Comparison of ENCODE assay signal across 10 mouse cellular contexts in genomic region chrX:37811179-37811578, GRCm38 (mm10). TPM values are rescaled to one million over a fixed set of nuclear protein-coding genes. Genes with fewer than 3 reads are reported as not detected.
DNase-seq lines count a peak whose midpoint lies in the region; ATAC-seq and TF ChIP-seq lines count a peak whose summit lies in the region.
"Had no signal": no experiment of that assay in that cellular context is flagged by ENCODE, and none has a peak within 500 bp of the region (broad histone marks: within the 10 kb centered on the region; RNA-seq: fewer than 3 reads in every experiment).

No protein-coding gene starts in this region.

- no peak overlapping the region for H3K27ac ChIP-seq in forebrain, postnatal 0 days (ENCODE audit: low read depth, low read length)
- H3K27ac ChIP-seq in forebrain, embryonic 16.5 days (ENCODE audit: low read length), result no peak overlapping the region
- H3K27ac ChIP-seq in liver, embryonic 11.5 days (ENCODE audit: low read depth, low read length), result no peak overlapping the region
- H3K27ac ChIP-seq: limb, embryonic 12.5 days had no signal

- no peaks in the 10 kb centered on the region for H3K27me3 ChIP-seq in forebrain, postnatal 0 days (ENCODE audit: insufficient read depth, low read length)
- no peaks in the 10 kb centered on the region for H3K27me3 ChIP-seq in forebrain, embryonic 16.5 days (replicated peaks; ENCODE audit: control insufficient read depth, insufficient read depth, low read length)
- H3K27me3 ChIP-seq in liver, embryonic 11.5 days (replicated peaks; ENCODE audit: control insufficient read depth, insufficient read depth, low read length), result no peaks in the 10 kb centered on the region
- H3K27me3 ChIP-seq: limb, embryonic 12.5 days had no signal

- no peaks in the 10 kb centered on the region for H3K9me3 ChIP-seq in forebrain, postnatal 0 days (ENCODE audit: low read length)
- no peaks in the 10 kb centered on the region for H3K9me3 ChIP-seq in forebrain, embryonic 16.5 days (ENCODE audit: control insufficient read depth, low read length)
- no peaks in the 10 kb centered on the region for H3K9me3 ChIP-seq in liver, embryonic 11.5 days (ENCODE audit: control insufficient read depth, low read length)
- H3K9me3 ChIP-seq: limb, embryonic 12.5 days had no signal

- 30% methylated on average over 5 of the region's 5 CpGs for WGBS in forebrain, postnatal 0 days
- WGBS in forebrain, embryonic 16.5 days, result 28% methylated on average over 5 of the region's 5 CpGs
- 30% methylated on average over 5 of the region's 5 CpGs for WGBS in liver, embryonic 11.5 days

- no peaks in the 10 kb centered on the region for H3K4me1 ChIP-seq in forebrain, postnatal 0 days (ENCODE audit: insufficient read depth)
- no peaks in the 10 kb centered on the region for H3K4me1 ChIP-seq in forebrain, embryonic 16.5 days (replicated peaks; ENCODE audit: control insufficient read depth, insufficient read depth, low read length)
- H3K4me1 ChIP-seq in liver, embryonic 11.5 days (replicated peaks; ENCODE audit: control insufficient read depth, insufficient read depth, low read length), result no peaks in the 10 kb centered on the region
- H3K4me1 ChIP-seq: limb, embryonic 12.5 days had no signal

- DNase-seq in forebrain, postnatal 0 days, result peak; percentile 6
- DNase-seq in liver, result peak; percentile 16
- DNase-seq in liver, embryonic 11.5 days (ENCODE audit: low spot score), result no peak
- peak; percentile 17 for DNase-seq in adrenal gland, adult 2 months
- peak; percentile 59 for DNase-seq in kidney, postnatal 10 days
- DNase-seq in right cerebral cortex, postnatal 4 days, result peak; percentile 26

- no peaks in the 10 kb centered on the region for H3K36me3 ChIP-seq in forebrain, postnatal 0 days (ENCODE audit: insufficient read depth)
- H3K36me3 ChIP-seq in forebrain, embryonic 16.5 days (ENCODE audit: control insufficient read depth, insufficient read depth), result no peaks in the 10 kb centered on the region
- no peaks in the 10 kb centered on the region for H3K36me3 ChIP-seq in liver, embryonic 11.5 days (ENCODE audit: control insufficient read depth, insufficient read depth, low read length)
- H3K36me3 ChIP-seq: limb, embryonic 12.5 days had no signal

- no peak overlapping the region for H3K9ac ChIP-seq in forebrain, postnatal 0 days
- no peak overlapping the region for H3K9ac ChIP-seq in forebrain, embryonic 16.5 days (replicated peaks; ENCODE audit: low read depth, low read length)
- H3K9ac ChIP-seq in liver, embryonic 11.5 days (ENCODE audit: low read depth, low read length), result no peak overlapping the region
- H3K9ac ChIP-seq: limb, embryonic 12.5 days had no signal

- no peak overlapping the region for H3K4me3 ChIP-seq in forebrain, postnatal 0 days (ENCODE audit: low read depth, low read length)
- no peak overlapping the region for H3K4me3 ChIP-seq in forebrain, embryonic 16.5 days (replicated peaks; ENCODE audit: low read length)
- H3K4me3 ChIP-seq in liver, embryonic 11.5 days (ENCODE audit: low read depth, low read length), result no peak overlapping the region
- H3K4me3 ChIP-seq: limb, embryonic 12.5 days had no signal

- no peak overlapping the region for H3K4me2 ChIP-seq in forebrain, postnatal 0 days (ENCODE audit: low read depth)
- H3K4me2 ChIP-seq in forebrain, embryonic 16.5 days (ENCODE audit: low read length), result no peak overlapping the region
- H3K4me2 ChIP-seq in liver, embryonic 11.5 days, result no peak overlapping the region
- H3K4me2 ChIP-seq: limb, embryonic 12.5 days had no signal

- TF ChIP-seq CTCF in forebrain, postnatal 0 days (IDR thresholded peaks at IDR 0.05; ENCODE audit: low read depth), result peak; percentile 52

- ATAC-seq in forebrain, postnatal 0 days, result no peak
- ATAC-seq in forebrain, embryonic 16.5 days, result no peak
- no peak for ATAC-seq in liver, embryonic 11.5 days (replicated peaks; ENCODE audit: low FRiP score)
- no peak for ATAC-seq in cerebellum, adult (ENCODE audit: insufficient number of reproducible peaks, low FRiP score, low TSS enrichment)

RNA-seq across cellular contexts. Expression of gene Rhox5, which starts 6.5 kb away (rescaled TPM):
- not detected in 2 replicates for total RNA-seq in forebrain, postnatal 0 days (2014; rRNA removed)
- polyA plus RNA-seq in forebrain, postnatal 0 days (2015; fragmentation: Nextera tagmentation; extraction: Ambion mirVana), result 0.65 and 0.70 TPM in 2 replicates
- 0.56 TPM in 1 of 2 replicates, not detected in the other for polyA plus RNA-seq in forebrain, embryonic 16.5 days (2015; fragmentation: Nextera tagmentation; extraction: Ambion mirVana)
- 11.8 and 12.8 TPM in 2 replicates for polyA plus RNA-seq in liver, embryonic 11.5 days (2014; fragmentation: Nextera tagmentation; extraction: Ambion mirVana)
- total RNA-seq in adrenal gland, adult 2 months (2021), result not detected
- not detected in 2 replicates for polyA plus RNA-seq in adrenal gland, adult 2 months (2012; rRNA removed)

RNA-seq across cellular contexts. Expression of gene Rhox6, which starts 15.5 kb away (rescaled TPM):
- total RNA-seq in forebrain, postnatal 0 days (2014; rRNA removed), result not detected in 2 replicates
- not detected in 2 replicates for polyA plus RNA-seq in forebrain, postnatal 0 days (2015; fragmentation: Nextera tagmentation; extraction: Ambion mirVana)
- not detected in 2 replicates for polyA plus RNA-seq in forebrain, embryonic 16.5 days (2015; fragmentation: Nextera tagmentation; extraction: Ambion mirVana)
- not detected in 2 replicates for polyA plus RNA-seq in liver, embryonic 11.5 days (2014; fragmentation: Nextera tagmentation; extraction: Ambion mirVana)
- not detected for total RNA-seq in adrenal gland, adult 2 months (2021)
- polyA plus RNA-seq in adrenal gland, adult 2 months (2012; rRNA removed), result not detected in 2 replicates
- polyA plus RNA-seq: limb, embryonic 12.5 days had no signal

RNA-seq across cellular contexts. Expression of gene Rhox7a, which starts 20.3 kb away (rescaled TPM):
- not detected in 2 replicates for total RNA-seq in forebrain, postnatal 0 days (2014; rRNA removed)
- not detected in 2 replicates for polyA plus RNA-seq in forebrain, postnatal 0 days (2015; fragmentation: Nextera tagmentation; extraction: Ambion mirVana)
- not detected in 2 replicates for polyA plus RNA-seq in forebrain, embryonic 16.5 days (2015; fragmentation: Nextera tagmentation; extraction: Ambion mirVana)
- not detected in 2 replicates for polyA plus RNA-seq in liver, embryonic 11.5 days (2014; fragmentation: Nextera tagmentation; extraction: Ambion mirVana)
- total RNA-seq in adrenal gland, adult 2 months (2021), result not detected
- not detected in 2 replicates for polyA plus RNA-seq in adrenal gland, adult 2 months (2012; rRNA removed)
- total RNA-seq: ES-E14 had no signal
- polyA plus RNA-seq: limb, embryonic 12.5 days had no signal
